Mouse (Mus musculus): ENCODE data around the gene Pkib. TPM values are rescaled to one million over a fixed set of nuclear protein-coding genes. Genes with fewer than 3 reads are reported as not detected.

Gene Pkib
- 1 to 10 TPM in 1 of 3 experiments, under 1 TPM in 1, not detected in 1; 0.36 to 1.7 TPM for polyA plus RNA-seq (2017; shearing (Covaris generic))

DNA sequence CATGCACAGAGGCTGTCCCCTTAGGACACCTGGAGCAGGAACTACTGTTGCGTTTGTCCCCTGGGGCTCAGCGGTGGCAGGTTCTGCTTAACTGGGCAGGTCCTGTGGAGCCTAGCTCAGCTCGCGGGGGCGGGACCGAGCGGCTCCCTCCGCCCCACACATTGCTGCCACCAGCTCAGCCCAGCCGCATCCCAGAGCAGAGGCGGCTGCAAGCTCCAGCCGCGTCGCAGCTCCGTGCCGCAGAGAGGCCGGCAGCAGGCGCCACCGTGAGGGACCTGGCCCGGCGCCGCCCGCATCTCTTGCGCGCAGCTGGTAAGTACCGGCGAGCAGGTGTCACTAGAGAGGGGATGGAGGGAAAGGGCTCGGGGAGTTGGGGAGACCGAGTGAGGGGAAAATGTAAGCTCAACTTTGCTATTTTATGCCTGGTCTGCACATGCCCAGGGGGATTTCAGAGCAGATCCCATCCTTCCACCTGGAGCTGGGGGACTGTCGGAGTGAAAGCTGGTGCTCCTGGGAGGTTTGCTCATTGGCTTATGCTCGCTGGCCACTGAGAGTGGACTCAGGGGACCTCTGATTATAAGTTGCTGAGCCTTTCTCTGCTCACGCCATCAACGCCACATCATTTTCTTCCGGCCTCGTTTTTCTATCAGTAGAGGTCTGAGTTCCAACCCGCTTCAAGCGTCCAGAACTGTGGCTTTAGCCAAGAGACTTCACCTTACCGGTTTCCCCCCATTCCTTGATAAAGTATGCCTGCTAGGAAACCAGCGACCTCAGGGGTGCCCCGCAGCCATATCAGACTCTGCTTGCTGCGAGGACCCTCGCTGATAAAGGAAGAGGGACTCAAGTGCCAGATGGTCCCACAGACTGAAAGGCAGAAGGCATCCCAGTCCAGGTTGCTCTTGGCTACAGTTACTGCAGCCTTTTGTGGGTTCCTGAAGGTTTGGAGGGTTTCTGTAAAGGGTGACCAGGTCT is at the start of gene Pkib:
Gene Pkib (plus strand): TSS at position 86 of the 972 bp plus-strand sequence.
- ATAC-seq = no peak

DNA sequence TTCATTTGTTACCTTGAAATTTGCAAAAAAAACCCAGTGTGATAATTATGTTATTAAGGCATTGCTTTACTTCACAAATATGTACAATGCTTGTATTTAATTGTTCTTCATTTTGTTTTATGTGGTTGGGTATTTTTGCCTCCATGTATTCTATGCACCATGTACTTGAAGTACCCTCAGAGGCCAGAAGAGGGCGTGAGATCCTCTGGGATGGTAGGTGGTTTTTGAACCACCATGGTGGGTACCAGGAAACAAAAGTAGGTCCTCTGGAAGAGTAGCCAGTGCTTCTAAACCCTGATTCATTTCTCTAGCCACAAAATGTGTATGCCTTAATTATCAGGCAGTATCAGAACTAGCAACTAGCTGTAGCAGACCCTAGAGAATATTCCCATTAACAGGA is 47.9 kb upstream of the Pkib start:
- ATAC-seq = no peak

DNA sequence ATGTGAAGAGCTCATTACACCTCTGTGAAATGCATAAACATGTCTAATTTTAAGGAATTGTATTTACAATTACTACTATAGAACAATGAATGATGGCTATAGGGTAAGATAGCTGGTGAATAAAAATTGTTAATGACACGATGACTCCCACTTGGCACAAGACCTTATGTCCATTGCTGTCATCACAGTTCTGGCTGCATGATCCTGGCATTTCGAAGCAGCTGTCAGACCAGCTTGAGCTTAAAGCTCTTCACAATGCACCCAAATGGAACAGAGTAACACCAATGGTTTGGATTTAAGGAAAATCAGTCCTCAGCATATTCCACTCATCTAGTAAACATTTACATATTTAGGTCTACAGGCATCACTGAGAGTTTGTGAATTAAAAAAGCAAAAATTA is 37.5 kb upstream of the Pkib start:
- ATAC-seq = no peak

DNA sequence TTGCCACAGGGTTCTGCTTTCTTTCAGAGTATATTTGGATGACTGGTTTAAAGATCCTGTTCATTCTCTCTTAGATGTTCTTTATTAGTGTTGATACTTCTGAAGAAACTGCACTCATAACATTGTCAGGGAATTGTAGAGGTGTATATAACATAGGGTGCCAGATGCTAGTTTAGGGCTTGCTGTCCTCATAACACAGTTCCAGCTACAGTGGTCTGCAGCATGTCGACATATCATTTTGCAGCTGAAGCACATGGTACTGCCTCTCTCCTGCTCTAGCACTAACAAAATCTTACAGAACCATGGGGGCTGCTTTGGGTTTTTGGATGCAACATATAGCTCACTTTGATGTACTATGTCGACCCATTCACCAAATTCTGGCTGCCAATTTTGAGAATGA is 34.6 kb upstream of the Pkib start:
- no peak for ATAC-seq

DNA sequence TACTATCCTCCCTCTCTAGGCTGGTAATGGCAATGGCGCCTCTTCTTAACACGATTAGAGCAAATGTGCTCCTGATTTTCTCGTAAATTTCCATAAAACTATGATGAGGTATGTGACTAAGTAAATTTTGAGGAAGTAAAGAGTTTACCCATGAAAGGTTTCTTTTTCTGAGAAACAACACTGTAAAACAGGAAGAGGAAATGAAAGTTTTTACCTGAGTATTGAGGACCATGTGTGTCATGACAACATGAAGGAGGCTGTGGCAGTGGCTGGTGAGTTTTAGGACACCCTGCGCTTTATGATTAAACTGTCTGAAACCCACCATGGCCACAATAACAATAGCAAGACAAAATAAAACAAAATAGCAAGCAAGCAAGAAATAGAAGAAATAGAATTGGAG is 28.8 kb upstream of the Pkib start:
- ATAC-seq = no peak

DNA sequence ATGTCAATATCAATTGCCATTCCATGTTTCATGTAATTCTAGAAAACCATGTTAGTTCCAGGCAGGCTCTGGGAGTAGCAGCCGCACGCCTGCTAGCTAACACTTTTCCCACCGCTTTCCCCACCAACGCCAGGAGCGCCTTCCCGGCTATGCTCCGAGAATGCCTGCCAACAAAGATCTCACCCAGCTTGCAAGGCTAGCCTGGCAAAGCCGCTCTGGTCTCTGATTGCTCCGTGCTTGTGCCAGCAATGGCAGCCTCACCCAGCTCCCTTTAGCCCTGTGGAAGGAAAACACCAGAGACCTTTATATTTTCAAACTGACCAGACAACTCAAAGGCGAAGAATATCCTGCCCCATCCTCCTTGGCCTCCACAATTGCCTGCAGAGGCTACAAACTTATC is 8.5 kb upstream of the Pkib start:
- no peak for ATAC-seq

DNA sequence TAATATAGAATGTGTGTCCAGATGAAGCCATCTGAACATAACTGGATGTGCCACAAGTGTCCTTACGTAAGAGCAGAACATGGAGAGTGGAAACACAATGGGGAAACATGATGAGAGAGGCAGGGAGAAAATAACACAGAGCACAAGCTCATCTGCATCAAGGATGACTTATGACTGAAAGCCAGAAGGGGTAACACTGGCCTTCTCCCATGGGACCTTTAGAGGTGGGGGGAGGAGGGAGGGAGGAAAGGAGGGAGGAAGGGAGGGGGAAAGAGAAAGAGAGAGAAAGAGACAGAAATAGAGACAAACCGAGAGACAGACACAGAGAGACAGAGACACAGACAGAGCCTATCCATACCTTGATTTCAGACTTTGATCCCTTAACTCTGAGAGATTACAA is 4.0 kb upstream of the Pkib start:
- no peak for ATAC-seq

DNA sequence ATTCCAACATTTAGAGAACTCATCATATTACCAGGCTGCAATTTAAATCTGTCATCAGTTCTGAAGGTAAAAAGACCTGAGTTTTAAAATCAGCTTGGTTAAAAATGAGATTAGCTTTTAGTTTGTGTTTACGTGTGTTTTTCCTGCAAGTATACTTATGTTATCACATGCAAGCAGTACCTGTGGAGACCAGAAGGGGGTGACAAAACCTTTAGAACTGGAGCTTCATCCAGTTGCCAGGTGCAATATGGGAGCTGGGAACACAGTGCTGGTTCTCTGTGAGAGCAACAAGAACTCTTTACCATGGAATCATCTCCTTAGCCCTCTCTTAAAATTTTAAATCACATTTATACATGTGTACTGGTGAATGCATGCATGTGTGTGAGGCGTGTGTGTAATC is 1.2 kb upstream of the Pkib start:
- no peak for ATAC-seq

DNA sequence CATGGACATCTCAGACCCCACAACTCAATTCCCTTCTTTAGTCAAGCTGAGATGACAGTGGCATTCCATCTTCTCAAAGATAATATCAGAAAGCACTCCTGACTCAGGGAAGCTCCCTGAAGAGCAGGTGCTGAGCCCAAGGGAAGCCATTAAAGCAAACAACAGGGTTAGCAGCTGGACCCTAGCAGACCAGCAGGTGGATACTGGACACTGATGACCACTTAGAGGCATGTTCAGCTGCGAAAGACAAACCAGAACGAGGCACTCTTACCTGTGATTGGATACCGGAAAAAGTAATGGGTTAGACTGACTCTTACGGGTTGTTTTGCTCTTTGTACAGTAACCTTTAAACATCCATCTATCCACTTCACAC is 1.1 kb downstream of the Pkib start:
- ATAC-seq = no peak

DNA sequence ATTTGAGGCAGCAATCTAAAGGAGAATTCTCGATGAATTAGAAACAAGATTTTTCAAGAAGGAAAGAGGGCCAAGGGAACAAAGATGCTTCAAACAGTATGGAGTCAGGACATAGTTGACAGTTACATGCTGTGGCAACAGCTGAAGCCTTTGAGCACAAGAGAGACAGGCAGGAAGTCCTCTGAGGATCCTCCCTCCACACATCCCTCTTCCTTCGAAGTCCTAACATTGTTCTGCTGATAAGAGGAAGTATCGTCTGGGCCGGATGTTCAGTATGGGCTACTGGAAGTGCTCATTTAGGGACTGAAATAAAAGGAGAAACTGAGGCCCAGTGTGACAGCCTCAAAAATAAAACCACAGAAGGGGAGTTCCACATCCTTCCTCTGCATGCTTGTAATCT is 5.2 kb downstream of the Pkib start:
- no peak for ATAC-seq

DNA sequence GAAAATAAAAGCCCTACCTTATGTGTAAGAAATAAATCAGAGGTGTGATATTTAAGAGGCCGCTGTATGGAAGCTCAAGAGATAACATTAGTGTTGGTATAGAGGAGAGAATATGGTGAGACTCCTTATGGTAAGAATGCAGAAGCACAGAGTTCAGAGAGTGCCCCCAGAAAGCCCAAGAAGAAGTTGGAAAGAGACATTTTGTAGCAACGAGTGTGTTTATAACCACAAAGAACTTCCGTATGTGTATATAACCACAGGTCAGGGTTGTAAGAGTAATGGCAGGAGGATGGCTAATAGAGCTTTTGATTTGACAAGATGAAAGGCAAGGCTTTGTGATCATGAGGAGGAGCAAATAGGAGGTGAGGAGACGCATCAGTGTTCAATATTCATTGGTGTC is 6.5 kb downstream of the Pkib start:
- no peak for ATAC-seq

DNA sequence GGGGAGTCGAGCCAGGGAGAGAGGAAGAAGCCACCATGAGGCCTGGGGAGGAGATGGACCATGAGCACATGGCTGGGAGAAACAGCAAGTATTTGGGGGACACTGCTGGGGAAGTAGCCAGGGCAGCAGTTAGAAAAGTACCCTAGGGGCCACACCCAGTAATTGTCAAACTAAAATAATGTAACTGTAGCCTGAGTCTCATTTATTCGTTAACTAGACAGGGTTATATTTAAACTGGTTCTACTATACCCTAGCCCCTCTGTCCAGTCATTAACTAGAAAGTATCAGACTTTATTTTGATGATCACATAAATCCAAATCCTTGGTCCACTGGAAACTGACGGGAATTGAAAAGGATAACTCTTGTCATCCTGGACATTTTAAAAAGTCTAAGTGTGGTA is 7.8 kb downstream of the Pkib start:
- ATAC-seq = no peak

DNA sequence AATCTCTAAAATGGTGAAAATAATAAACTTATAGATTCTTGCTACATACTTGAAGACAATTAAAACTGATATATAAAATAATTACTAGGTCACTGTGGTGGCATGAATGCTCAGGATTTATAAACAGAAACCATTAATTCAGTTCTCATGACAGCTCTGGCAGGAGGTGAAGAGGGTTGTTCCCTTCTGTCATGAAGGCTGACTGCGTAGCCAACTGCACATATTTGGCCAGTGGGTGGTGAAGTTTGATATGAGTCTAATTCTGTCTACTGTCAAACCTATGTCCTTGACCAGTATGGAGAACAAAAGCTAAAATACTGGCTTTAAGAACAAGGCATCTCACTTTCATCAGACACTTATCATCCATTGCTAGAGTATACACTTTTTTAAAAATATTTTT is 21.5 kb downstream of the Pkib start:
- no peak for ATAC-seq

DNA sequence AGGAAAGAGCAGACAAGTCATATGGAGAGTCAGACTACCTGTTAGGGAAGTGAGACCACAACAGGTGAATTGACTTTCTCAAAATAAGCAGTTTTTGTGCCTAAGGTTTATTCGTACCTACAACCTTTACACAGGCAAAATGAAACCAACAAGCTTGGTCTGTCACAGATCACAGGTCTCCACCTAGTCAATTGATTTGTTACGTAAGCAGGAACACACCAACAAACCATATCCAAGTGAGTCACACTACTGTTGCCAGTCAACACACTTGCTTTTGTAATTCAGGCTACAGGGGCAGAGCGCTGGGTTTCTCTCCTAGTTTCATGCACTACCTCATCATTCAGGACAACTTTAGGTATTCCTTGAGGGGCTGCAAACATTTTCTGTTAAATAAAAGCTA is 28.7 kb downstream of the Pkib start:
- no peak for ATAC-seq

DNA sequence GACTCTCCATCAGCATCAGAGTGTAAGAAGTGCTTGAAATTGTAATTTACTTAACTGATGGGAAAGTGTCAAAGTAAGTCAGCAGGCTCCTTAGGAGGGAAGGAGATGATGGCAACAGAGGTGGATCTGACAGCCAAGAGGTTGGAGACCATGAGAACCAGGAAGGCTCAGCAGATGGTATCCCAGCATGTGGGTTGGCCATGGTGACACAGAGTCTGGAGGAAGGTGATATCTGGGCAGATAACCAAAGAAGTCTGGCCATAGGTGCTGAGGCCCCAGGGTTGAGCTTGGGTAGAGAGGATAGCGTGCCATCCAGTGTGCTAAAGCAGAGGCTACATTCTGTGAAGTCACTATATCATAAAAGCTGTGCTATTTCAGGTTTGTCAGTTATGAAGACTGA is 32.0 kb downstream of the Pkib start:
- no peak for ATAC-seq

DNA sequence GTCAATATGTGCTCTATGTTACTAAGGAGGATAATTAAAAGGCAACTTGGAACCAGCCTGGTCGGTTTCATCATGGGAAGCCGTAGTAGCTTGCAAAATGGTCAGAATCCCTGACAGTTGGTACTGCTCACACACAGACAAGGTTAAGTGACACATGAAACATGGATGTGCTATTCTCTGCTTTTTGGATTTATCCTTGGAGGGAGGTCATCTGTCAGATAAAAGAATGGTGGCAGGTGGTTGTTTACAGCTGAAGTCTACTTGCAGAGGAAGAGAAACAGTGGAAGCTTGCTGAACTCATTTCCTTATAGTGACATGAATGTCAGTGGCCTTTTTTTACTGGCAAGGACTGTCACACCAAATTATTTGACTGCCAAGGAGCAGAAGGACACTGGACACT is 32.5 kb downstream of the Pkib start:
- no peak for ATAC-seq

DNA sequence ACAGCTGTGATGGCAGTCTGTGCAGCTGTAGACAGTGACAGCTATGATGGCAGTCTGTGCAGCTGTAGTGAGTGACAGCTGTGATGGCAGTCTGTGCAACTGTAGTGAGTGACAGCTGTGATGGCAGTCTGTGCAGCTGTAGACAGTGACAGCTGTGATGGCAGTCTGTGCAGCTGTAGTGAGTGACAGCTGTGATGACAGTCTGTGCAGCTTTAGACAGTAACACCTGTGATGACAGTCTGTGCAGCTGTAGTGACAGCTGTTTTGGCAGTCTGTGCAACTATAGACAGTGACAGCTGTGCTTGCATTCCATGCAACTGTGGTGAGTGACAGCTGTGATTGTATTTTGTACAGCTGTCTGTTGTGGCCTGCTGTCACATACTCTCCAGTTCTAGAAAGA is 44.0 kb downstream of the Pkib start:
- ATAC-seq = no peak

DNA sequence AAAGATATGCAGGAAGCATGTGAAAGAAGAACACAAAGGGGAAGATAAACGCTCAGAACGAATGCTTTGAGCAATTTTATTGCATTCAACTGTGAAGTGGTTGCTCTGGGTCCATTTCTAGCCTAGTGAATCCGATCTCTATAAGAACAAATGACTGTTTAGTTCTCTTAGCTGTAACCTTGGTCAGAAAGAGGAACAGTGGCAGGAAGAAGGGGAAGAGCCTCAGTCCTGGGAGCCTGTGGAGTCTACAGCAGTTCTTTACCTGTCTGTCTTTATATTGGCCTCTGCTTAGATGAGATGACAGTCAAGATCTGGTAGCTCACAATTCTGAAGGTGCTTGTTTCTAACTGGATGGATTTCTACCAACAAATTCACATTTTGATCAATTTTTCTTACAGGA is 56.2 kb downstream of the Pkib start:
- ATAC-seq = no peak

DNA sequence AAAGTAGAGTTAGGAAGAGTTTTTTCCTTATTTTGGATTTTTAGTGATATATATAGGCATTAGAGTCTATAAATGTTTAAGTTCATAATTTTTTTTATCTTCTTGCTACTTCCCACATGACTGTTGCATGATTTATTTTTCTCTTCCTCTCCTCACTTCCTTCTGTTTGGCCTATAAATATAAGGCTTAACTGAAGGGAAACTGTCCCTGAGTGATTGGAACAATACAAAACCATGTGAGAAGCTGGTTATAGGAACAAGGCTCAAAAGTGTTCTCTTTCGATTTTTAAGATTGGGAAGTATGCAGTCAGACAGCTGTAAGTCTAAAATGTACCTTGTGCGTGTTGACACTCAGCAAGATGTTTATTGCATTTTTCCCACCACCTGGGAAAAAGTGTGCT is 58.4 kb downstream of the Pkib start:
- ATAC-seq = no peak

DNA sequence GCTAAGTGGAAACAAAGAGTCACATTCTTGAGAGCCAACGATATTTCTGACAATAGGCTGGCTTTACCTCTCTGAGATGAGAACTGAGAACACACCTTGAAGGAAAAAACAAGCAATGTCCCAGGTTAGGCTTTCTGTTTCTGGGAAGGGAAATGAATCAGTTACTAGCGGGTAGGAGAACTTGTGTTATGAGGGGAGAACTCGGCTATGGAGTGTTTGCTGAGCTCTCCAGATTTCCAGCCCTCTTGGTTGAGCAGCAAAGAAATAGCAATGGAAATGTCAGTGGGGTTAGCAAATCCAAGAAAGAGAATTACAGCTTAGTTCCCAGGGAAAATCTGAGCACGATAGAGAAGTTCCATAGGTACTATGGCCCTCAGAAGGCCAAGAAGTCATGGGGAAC is 70.5 kb downstream of the Pkib start:
- ATAC-seq = no peak

DNA sequence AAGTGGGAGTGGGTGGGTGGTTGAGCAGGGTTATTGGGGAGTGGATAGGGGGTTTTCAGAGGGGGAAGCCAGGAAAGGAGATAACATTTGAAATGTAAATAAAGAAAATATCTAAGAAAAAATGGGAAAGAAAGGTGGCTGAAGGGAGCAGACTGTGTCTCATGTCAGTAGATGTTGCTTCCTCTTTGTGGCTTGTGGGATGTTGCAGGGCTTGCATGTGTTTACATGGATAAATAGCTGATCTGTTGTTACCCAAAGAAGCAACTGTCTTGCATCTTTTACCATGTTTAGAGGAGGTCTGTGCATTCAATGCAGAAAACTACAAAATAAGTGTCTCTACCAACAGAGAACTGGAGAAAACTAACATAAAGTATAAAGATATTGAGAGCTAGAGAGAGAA is 89.3 kb downstream of the Pkib start:
- no peak for ATAC-seq

DNA sequence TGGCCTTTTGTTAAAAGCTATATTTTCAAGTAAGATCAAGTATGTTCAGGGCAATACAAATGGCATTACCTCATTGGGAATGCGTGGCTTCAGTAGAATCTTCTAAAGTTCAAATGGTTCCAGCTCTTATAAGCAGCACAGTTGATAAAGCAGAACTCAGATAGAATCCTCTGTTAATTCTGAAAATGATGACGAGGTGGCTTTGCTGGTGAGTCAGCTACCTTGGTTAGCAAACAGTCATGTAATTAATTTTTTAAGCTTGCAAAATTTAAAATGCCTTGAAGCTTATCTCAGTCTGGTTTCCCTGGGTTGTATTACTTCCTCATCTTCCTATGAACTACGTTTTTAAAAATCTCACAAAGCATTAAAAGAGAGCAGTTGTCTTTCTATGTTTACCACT is 90.6 kb downstream of the Pkib start:
- ATAC-seq = no peak

DNA sequence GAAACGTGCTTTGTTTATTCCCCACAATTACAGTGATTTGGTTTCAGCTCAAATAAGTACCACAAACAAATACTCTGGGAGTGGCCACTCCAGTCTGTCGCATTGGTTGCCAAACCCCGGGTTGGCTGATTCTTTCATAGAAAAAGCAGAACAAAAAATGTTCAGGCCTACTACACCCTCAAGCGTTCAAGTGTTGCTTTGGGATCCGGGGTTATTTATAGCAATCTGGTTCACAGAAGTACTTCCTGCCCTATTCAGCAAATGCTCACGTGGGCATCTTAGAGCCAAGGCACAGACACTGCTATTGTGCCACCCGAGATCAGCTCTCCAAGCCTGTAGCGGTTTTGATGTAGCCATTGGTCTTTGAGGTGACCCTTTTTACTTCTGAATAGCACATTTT is 95.9 kb downstream of the Pkib start:
- ATAC-seq = peak; percentile 46

DNA sequence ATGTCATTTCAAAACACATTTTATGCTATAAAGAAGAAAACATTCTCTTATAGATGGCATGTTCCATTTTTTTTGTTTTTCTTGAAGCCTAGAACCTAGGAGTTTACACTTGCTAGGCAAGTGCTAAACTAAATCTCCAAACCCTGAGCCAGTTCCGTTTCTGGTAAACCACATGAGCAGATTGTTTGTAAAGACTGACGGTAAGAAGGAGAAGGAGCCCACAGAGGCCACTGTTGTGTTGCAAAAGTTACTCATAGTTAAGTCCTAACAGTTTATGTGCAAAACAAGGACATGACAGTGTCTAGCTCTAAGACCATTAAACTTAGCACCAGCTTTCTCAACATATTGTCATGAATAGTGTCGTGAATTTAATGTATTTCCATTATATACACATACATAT is 99.9 kb downstream of the Pkib start:
- no peak for ATAC-seq

DNA sequence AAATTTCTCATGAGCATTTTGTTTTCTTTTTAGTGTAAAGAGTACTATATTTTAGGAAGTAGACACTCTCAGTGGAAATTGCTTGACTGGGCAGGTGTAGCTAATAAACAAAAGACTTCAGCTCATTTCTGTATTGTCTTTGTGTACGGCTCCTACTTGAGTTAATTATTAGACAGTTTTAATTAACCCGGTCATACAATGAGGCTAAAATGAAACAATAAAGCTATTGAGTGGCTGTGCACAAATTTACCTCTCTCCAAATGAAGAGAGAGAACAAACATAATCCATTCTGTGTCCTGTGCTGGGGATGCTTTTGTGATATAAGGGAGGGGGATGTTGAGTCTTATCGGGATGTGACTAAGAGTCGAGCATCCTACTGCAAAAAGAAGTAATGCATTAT is 109.0 kb downstream of the Pkib start:
- ATAC-seq = no peak

Measured in inflammation-experienced regulatory T-cells, adult 6 months (primary cell).